Mouse (Mus musculus): Measurements from ENCODE around the gene Rsc1a1. TPM values are rescaled to one million over a fixed set of nuclear protein-coding genes. Genes with fewer than 3 reads are reported as not detected.
A peak's percentile ranks its signal among the peaks of the same experiment; 100 is the strongest.

Rsc1a1 gene
- polyA plus RNA-seq, 1 experiment = 9.2 TPM

DNA sequence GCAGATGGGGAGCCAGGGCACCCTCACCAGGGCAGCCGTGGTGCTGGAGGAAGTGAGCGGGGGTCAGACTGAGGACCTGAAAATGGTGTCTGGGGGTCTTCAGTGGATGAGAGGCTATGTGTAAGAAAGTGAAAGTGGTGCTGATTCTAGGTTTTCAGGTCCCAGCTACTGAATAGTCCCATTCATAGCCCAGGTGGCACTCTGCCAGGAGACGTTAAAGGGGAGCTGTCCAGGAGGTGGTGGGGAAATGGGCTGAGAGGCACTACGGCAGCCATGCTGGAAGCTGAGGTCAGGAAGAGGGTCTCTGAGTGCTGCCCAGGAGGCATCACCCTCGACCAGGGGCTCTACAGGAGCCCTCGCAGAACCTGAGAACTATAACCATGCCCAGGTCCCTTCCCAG is 36.2 kb downstream of the Rsc1a1 start:
- Histone ChIP-seq H3K27me3 (ENCODE audit: control insufficient read depth, insufficient read depth, low read length) (no peaks in the 10 kb centered on the region), H3K4me3 (ENCODE audit: extremely low read depth, insufficient read depth, insufficient read length) (no peak overlapping the region), H3K4me1 (ENCODE audit: control insufficient read depth, insufficient read depth, insufficient read length) (peaks cover 3% of the 10 kb centered on the region), H3K36me3 (ENCODE audit: control insufficient read depth, insufficient read depth, low read length) (peaks cover 4% of the 10 kb centered on the region), H3K27ac (ENCODE audit: insufficient read depth, low read length) (no peak overlapping the region)
- no peak for TF ChIP-seq CTCF (IDR thresholded peaks at IDR 0.05; ENCODE audit: extremely low read depth, insufficient read depth, insufficient read length, insufficient replicate concordance)
- TF ChIP-seq POLR2A (IDR thresholded peaks at IDR 0.05; ENCODE audit: low read depth, low read length) = no peak
- no peak for DNase-seq (ENCODE audit: low read depth in 1 of 2, low spot score in 2 of 2)
- 94% methylated on average over 6 of the region's 6 CpGs for WGBS

- whole genome bisulfite sequencing = 87% methylated on average over 5 of the region's 5 CpGs
- no peak overlapping the region for H3K27ac ChIP-seq (ENCODE audit: insufficient read depth, low read length)
- peaks cover 3% of the 10 kb centered on the region for H3K4me1 ChIP-seq (ENCODE audit: control insufficient read depth, insufficient read depth, insufficient read length)
- TF ChIP-seq CTCF (IDR thresholded peaks at IDR 0.05; ENCODE audit: extremely low read depth, insufficient read depth, insufficient read length, insufficient replicate concordance) (no peak), POLR2A (IDR thresholded peaks at IDR 0.05; ENCODE audit: low read depth, low read length) (no peak)
- peaks cover 4% of the 10 kb centered on the region for H3K36me3 ChIP-seq (ENCODE audit: control insufficient read depth, insufficient read depth, low read length)
- H3K4me3 ChIP-seq (ENCODE audit: extremely low read depth, insufficient read depth, insufficient read length) = no peak overlapping the region
- H3K27me3 ChIP-seq (ENCODE audit: control insufficient read depth, insufficient read depth, low read length) = no peaks in the 10 kb centered on the region
- no peak for DNase-seq (ENCODE audit: low read depth in 1 of 2, low spot score in 2 of 2)
Measured at GRCm38 (mm10) chr4:141648262-141648661, 37.1 kb downstream of the Rsc1a1 start.

GRCm38 (mm10) chr4:141647187-141647586 is 38.2 kb downstream of the Rsc1a1 start:
- Histone ChIP-seq H3K27me3 (ENCODE audit: control insufficient read depth, insufficient read depth, low read length) (no peaks in the 10 kb centered on the region), H3K4me1 (ENCODE audit: control insufficient read depth, insufficient read depth, insufficient read length) (peaks cover 3% of the 10 kb centered on the region), H3K27ac (ENCODE audit: insufficient read depth, low read length) (no peak overlapping the region), H3K4me3 (ENCODE audit: extremely low read depth, insufficient read depth, insufficient read length) (no peak overlapping the region), H3K36me3 (ENCODE audit: control insufficient read depth, insufficient read depth, low read length) (peaks cover 4% of the 10 kb centered on the region; the same call in 1 of the 2 replicates)
- no peak for TF ChIP-seq POLR2A (IDR thresholded peaks at IDR 0.05; ENCODE audit: low read depth, low read length)
- no peak for TF ChIP-seq CTCF (IDR thresholded peaks at IDR 0.05; ENCODE audit: extremely low read depth, insufficient read depth, insufficient read length, insufficient replicate concordance)
- no peak for DNase-seq (ENCODE audit: low read depth in 1 of 2, low spot score in 2 of 2)
- 92% methylated on average over 3 of the region's 3 CpGs for WGBS

DNA sequence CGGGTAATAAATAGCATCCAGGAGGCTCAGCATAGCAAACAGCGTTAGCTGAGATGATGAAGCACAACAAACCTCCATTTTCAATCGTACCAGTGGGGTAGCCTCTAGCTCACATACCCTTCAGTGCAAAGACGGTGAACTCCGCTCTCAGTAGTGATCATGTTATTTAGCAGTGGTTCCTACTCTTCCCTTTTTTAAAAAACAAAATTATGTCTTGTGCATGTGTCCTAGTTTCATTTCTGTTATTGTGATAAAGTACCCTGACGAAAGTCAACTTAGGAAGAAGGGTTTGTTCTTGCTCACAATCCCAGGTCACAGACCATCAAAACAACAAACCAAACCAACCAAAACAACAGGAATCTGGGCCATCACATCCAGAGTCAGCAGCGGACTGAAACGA is 39.4 kb downstream of the Rsc1a1 start:
- no peaks in the 10 kb centered on the region for H3K27me3 ChIP-seq (ENCODE audit: control insufficient read depth, insufficient read depth, low read length)
- 81% methylated on average over 8 of the region's 8 CpGs for WGBS
- no peak for DNase-seq (ENCODE audit: low read depth in 1 of 2, low spot score in 2 of 2)

GRCm38 (mm10) chr4:141643118-141643855 is 42.1 kb downstream of the Rsc1a1 start:
- 60% methylated on average over 7 of the region's 7 CpGs for WGBS
- TF ChIP-seq CTCF (IDR thresholded peaks at IDR 0.05; ENCODE audit: extremely low read depth, insufficient read depth, insufficient read length, insufficient replicate concordance) (no peak), POLR2A (IDR thresholded peaks at IDR 0.05; ENCODE audit: low read depth, low read length) (no peak)

More for the DNA sequence above, 39.4 kb downstream of the Rsc1a1 start:
- Histone ChIP-seq H3K4me1 (ENCODE audit: control insufficient read depth, insufficient read depth, insufficient read length) (peaks cover 3% of the 10 kb centered on the region), H3K36me3 (ENCODE audit: control insufficient read depth, insufficient read depth, low read length) (peaks cover 5% of the 10 kb centered on the region; the same call in 1 of the 2 replicates), H3K27ac (ENCODE audit: insufficient read depth, low read length) (peak overlapping the region; percentile 59), H3K4me3 (ENCODE audit: extremely low read depth, insufficient read depth, insufficient read length) (no peak overlapping the region)
- no peak for TF ChIP-seq CTCF (IDR thresholded peaks at IDR 0.05; ENCODE audit: extremely low read depth, insufficient read depth, insufficient read length, insufficient replicate concordance)
- no peak for TF ChIP-seq POLR2A (IDR thresholded peaks at IDR 0.05; ENCODE audit: low read depth, low read length)

DNA sequence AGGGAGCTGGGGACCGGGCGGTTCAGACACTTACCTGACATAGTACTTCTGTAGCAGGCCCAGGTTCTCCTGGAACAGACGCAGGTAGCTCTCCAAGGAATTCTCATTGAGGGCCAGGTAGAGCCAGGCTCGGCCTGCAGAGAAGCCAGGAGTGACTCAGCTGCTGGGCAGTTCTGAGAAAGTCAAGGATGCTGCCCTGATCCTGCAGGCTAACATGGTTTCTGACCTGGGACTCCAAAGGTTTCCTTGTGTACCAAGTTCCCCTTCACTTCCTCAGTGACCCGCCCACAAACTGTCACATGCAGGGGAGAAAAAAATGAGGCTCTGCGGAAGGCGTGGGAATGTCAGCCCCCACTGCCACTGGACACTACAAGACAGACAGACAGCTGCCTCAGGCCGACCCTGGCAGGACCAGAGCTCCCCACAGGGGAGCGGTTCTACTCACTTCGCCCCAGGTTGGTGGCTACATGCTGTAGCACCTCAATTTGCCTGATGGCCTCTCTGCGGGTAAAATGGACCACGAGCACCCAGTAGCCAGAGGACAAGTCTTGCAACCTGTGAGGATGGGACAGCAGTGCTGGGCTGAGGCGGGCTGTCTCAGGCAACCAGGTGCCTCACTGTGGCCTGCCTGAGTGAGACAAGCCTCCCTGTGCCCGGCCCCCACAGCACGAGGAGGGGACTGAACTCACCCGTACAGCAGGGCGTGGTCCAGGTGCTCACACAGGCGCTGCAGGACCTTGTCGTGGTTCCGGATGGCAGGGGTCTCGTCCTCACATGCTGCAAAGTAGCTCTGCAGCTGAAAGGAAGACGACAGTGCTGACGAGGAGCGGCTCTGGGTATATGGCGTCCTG is 43.2 kb downstream of the Rsc1a1 start:
- DNase-seq (ENCODE audit: low read depth in 1 of 2, low spot score in 2 of 2) = no peak
- Histone ChIP-seq H3K27me3 (ENCODE audit: control insufficient read depth, insufficient read depth, low read length) (no peaks in the 10 kb centered on the region), H3K27ac (ENCODE audit: insufficient read depth, low read length) (peak overlapping the region; percentile 26; the same call in 1 of the 2 replicates), H3K4me1 (ENCODE audit: control insufficient read depth, insufficient read depth, insufficient read length) (peaks cover 3% of the 10 kb centered on the region), H3K36me3 (ENCODE audit: control insufficient read depth, insufficient read depth, low read length) (peaks cover 5% of the 10 kb centered on the region; the same call in 1 of the 2 replicates), H3K4me3 (ENCODE audit: extremely low read depth, insufficient read depth, insufficient read length) (no peak overlapping the region)
- 93% methylated on average over 25 of the region's 25 CpGs for WGBS
- TF ChIP-seq CTCF (IDR thresholded peaks at IDR 0.05; ENCODE audit: extremely low read depth, insufficient read depth, insufficient read length, insufficient replicate concordance) = no peak
- TF ChIP-seq POLR2A (IDR thresholded peaks at IDR 0.05; ENCODE audit: low read depth, low read length) = no peak

More at GRCm38 (mm10) chr4:141643118-141643855, 42.1 kb downstream of the Rsc1a1 start:
- Histone ChIP-seq H3K36me3 (ENCODE audit: control insufficient read depth, insufficient read depth, low read length) (peaks cover 5% of the 10 kb centered on the region; the same call in 1 of the 2 replicates), H3K4me3 (ENCODE audit: extremely low read depth, insufficient read depth, insufficient read length) (no peak overlapping the region), H3K27ac (ENCODE audit: insufficient read depth, low read length) (0 out of 2 replicates have a peak overlapping the region, but pooled peaks have one; percentile 43), H3K27me3 (ENCODE audit: control insufficient read depth, insufficient read depth, low read length) (no peaks in the 10 kb centered on the region), H3K4me1 (ENCODE audit: control insufficient read depth, insufficient read depth, insufficient read length) (peaks cover 3% of the 10 kb centered on the region)
- DNase-seq (ENCODE audit: low read depth in 1 of 2, low spot score in 2 of 2) = no peak

Data from spleen, adult 2 months (tissue).